Mouse (Mus musculus) kidney, postnatal 0 days (tissue): ENCODE results near the gene Rpgrip1. TPM values are rescaled to one million over a fixed set of nuclear protein-coding genes. Genes with fewer than 3 reads are reported as not detected.

Experiments used
- ATAC-seq: fragments of 200-750 bp; cut with Nextera tagmentation; replicated peaks from 2 replicates; pipeline ENCODE4 v1.8.0; 2017; ENCODE audit warnings: low read depth, moderate number of reproducible peaks, moderate TSS enrichment, moderate library complexity; ENCODE audit not compliant: low FRiP score
- DNase-seq: peaks from one replicate; pipeline ENCODE4 v3.0.0-alpha.2; 2016; ENCODE audit warnings: low spot score
- H3K27ac ChIP-seq: fragments of 300-500 bp; sonication (generic); 2 replicates; pipeline ENCODE4 v1.5.1; 2014; ENCODE audit warnings: mild to moderate bottlenecking
- H3K27me3 ChIP-seq: fragments of 300-500 bp; sonication (generic); 2 replicates; pipeline ENCODE4 v1.6.1; 2014; ENCODE audit warnings: low read length, mixed read lengths; ENCODE audit not compliant: insufficient read depth
- H3K36me3 ChIP-seq: fragments of 300-500 bp; sonication (generic); 2 replicates; pipeline ENCODE4 v1.6.1; 2014; ENCODE audit warnings: low read length, mixed read lengths; ENCODE audit not compliant: insufficient read depth
- H3K4me1 ChIP-seq: fragments of 300-500 bp; sonication (generic); replicated peaks from 2 replicates; pipeline ENCODE4 v1.6.1; 2014; ENCODE audit warnings: antibody characterized with exemption, low read length, mixed read lengths; ENCODE audit not compliant: insufficient read depth
- H3K4me2 ChIP-seq: fragments of 300-500 bp; sonication (generic); 2 replicates; pipeline ENCODE4 v1.6.1; 2014; ENCODE audit warnings: mild to moderate bottlenecking, low read length, moderate library complexity, mixed read lengths
- H3K4me3 ChIP-seq: fragments of 300-500 bp; sonication (generic); replicated peaks from 2 replicates; pipeline ENCODE4 v1.5.1; 2014; ENCODE audit warnings: low read depth, low read length
- H3K9ac ChIP-seq: fragments of 300-500 bp; sonication (generic); 2 replicates; pipeline ENCODE4 v1.6.1; 2014; ENCODE audit warnings: low read depth, low read length
- H3K9me3 ChIP-seq: fragments of 300-500 bp; sonication (generic); replicated peaks from 2 replicates; pipeline ENCODE4 v1.6.1; 2016; ENCODE audit warnings: low read length, inconsistent platforms, mixed read lengths
- CTCF ChIP-seq: IDR thresholded peaks from 2 replicates; pipeline ENCODE4 v1.5.1; 2016; ENCODE audit warnings: antibody characterized with exemption, low read depth, mild to moderate bottlenecking, moderate library complexity
- WGBS: fragments of 180-500 bp; shearing (Covaris S2); extraction: QIAGEN DNeasy Blood & Tissue Kit; methylation state at CpG from one replicate; pipeline ENCODE4 v1.1.7; 2014; 5-methylcytosine and 5-hydroxymethylcytosine counted together
- polyA plus RNA-seq: library from polyadenylated mRNA; unstranded; fragments of >200 nt; fragmentation: Nextera tagmentation; extraction: Ambion mirVana; gene quantifications from 2 replicates; pipeline ENCODE4 v1.2.1, GENCODE M21; 2015

The Rpgrip1 gene
- polyA plus RNA-seq, 1 experiment from 2014 or later = 51.1 TPM

- Histone ChIP-seq H3K4me1 (peaks cover 7% of the 10 kb centered on the region; the same call in 1 of the 2 replicates), H3K27ac (no peak overlapping the region), H3K4me3 (0 out of 2 replicates have a peak overlapping the region, but pooled peaks have one; percentile 4), H3K36me3 (no peaks in the 10 kb centered on the region), H3K4me2 (peak overlapping the region; percentile 41), H3K27me3 (no peaks in the 10 kb centered on the region), H3K9ac (peak overlapping the region; percentile 37; the same call in 1 of the 2 replicates), H3K9me3 (no peaks in the 10 kb centered on the region)
- ATAC-seq (0 out of 2 replicates have a peak, but pooled peaks have one; percentile 21), DNase-seq (peak; percentile 26)
- WGBS = 35% methylated on average over 19 of the region's 19 CpGs
- no peak for TF ChIP-seq CTCF
Measured at GRCm38 (mm10) chr14:52140577-52141444, 30.3 kb downstream of the Rpgrip1 start.

DNA sequence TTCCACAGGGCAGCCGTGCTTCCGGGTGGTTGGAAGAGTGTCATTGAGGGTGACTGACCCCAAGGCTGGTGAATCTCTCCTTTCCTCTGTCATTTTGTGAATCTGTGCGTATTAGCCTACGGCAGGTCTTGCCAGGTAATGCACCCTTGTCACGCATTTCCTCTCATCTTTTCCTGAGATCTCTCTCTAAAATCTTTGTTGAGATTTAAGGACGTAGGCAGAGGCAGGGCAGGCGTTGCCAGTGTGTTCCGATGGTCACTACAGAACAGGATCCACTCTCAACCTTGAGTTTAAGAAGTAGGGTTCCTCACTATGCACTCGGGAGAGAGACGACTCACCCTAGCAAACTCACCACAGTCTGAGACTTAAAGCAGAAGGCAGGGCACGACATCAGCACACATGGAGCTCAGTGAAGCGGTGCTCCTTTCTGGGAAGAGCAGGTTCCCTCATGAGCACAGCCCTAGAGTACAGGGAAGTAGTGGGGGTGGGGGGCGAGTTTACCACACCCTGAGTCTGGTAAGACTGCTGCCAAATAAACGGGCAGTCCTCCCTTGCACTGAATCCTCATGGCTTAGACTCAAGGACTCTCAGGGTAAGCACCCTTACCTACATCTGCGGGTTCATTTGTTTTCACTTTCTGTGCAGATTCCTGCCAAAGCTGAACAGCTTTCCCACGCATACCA is 31.1 kb downstream of the Rpgrip1 start:
- Histone ChIP-seq H3K9me3 (no peaks in the 10 kb centered on the region), H3K36me3 (no peaks in the 10 kb centered on the region), H3K4me1 (peaks cover 7% of the 10 kb centered on the region; the same call in 1 of the 2 replicates), H3K4me3 (no peak overlapping the region), H3K27me3 (no peaks in the 10 kb centered on the region), H3K4me2 (peak overlapping the region; percentile 41; the same call in 1 of the 2 replicates), H3K27ac (no peak overlapping the region), H3K9ac (no peak overlapping the region)
- 61% methylated on average over 16 of the region's 16 CpGs for WGBS
- DNase-seq (no peak), ATAC-seq (no peak; the same call in 1 of the 2 replicates)
- no peak for TF ChIP-seq CTCF

- Histone ChIP-seq H3K4me2 (no peak overlapping the region), H3K36me3 (no peaks in the 10 kb centered on the region), H3K4me1 (peaks cover 7% of the 10 kb centered on the region; the same call in 1 of the 2 replicates), H3K4me3 (no peak overlapping the region), H3K9ac (no peak overlapping the region), H3K27ac (no peak overlapping the region), H3K9me3 (no peaks in the 10 kb centered on the region), H3K27me3 (no peaks in the 10 kb centered on the region)
- ATAC-seq (no peak), DNase-seq (no peak)
- TF ChIP-seq CTCF = no peak
- WGBS = 82% methylated on average over 4 of the region's 4 CpGs
Measured at GRCm38 (mm10) chr14:52144165-52144564, 33.7 kb downstream of the Rpgrip1 start.

DNA sequence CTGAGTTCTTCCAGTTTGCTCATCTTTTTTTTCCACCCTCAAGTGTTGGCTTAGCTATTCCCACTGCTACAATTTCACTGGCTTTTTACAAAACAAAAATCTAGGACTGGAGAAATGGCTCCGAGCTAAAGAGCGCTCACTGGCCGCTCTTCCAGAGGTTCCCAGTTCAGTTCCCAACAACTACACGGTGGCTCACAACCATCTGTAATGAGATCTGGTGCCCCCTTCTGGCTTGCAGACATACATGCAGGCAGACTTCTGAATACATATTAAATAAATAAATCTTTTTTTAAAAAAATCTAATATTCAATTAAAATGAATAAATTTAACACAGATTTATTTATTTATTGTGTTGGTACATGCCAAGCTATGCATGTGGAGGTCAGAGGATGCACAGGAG is 36.0 kb downstream of the Rpgrip1 start:
- DNase-seq = peak; percentile 16
- no peaks in the 10 kb centered on the region for H3K9me3 ChIP-seq
- H3K27me3 ChIP-seq = no peaks in the 10 kb centered on the region
- ATAC-seq = no peak
- no peak overlapping the region for H3K9ac ChIP-seq
- 68% methylated on average over 4 of the region's 4 CpGs for WGBS
- no peak overlapping the region for H3K27ac ChIP-seq
- peak; percentile 61 for TF ChIP-seq CTCF
- H3K4me2 ChIP-seq = no peak overlapping the region
- no peaks in the 10 kb centered on the region for H3K36me3 ChIP-seq
- no peak overlapping the region for H3K4me3 ChIP-seq
- no peaks in the 10 kb centered on the region for H3K4me1 ChIP-seq

GRCm38 (mm10) chr14:52149888-52150287 is 39.4 kb downstream of the Rpgrip1 start:
- Histone ChIP-seq H3K27me3 (no peaks in the 10 kb centered on the region), H3K36me3 (no peaks in the 10 kb centered on the region), H3K4me2 (no peak overlapping the region), H3K27ac (no peak overlapping the region), H3K9ac (no peak overlapping the region), H3K4me1 (no peaks in the 10 kb centered on the region), H3K9me3 (no peaks in the 10 kb centered on the region), H3K4me3 (no peak overlapping the region)
- no peak for DNase-seq
- no peak for ATAC-seq
- no peak for TF ChIP-seq CTCF
- WGBS = 64% methylated on average over 4 of the region's 4 CpGs

DNA sequence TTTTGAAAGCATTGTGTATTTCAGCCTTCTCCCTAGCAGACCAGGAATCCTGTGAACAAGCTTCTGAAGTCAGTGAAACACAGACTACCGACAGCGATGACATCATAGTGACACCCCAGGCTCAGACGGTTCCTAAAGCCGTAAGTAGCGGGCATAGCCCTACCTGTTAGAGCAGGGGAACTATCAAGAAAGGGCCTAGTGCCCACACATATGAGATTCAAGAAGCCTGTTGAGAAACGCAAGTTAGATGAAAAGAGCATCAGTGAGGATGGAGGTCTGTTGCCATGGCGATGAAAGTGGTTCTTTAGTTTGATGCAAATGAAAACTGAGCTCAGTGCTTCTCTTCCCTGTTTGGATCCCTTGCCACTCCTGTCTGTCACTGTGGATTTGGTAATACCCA is 41.7 kb downstream of the Rpgrip1 start:
- TF ChIP-seq CTCF = no peak
- H3K27me3 ChIP-seq = no peaks in the 10 kb centered on the region
- no peaks in the 10 kb centered on the region for H3K4me1 ChIP-seq
- no peaks in the 10 kb centered on the region for H3K36me3 ChIP-seq
- no peak for ATAC-seq
- no peak overlapping the region for H3K4me3 ChIP-seq
- no peak overlapping the region for H3K27ac ChIP-seq
- H3K4me2 ChIP-seq = no peak overlapping the region
- no peak for DNase-seq
- H3K9me3 ChIP-seq = no peaks in the 10 kb centered on the region
- WGBS = 44% methylated on average over 7 of the region's 7 CpGs
- no peak overlapping the region for H3K9ac ChIP-seq
